Mouse (Mus musculus): ENCODE measurements at regions not wholly inside any gene's neighbourhood (a gene's known extent, or its start where the extent isn't known, plus 50 kb on each side); places are given as distances from the start of the nearest gene placed in this dataset.

GRCm38 (mm10) chr13:64007688-64008087 is 81.3 kb downstream of the Hsd17b3 start:
- Histone ChIP-seq H3K36me3 (ENCODE audit: control insufficient read depth, insufficient read depth, low read length) (no peaks in the 10 kb centered on the region), H3K27ac (ENCODE audit: low read depth, low read length) (no peak overlapping the region), H3K27me3 (replicated peaks; ENCODE audit: control insufficient read depth, insufficient read depth, low read length) (no peaks in the 10 kb centered on the region), H3K4me2 (no peak overlapping the region), H3K9me3 (ENCODE audit: control insufficient read depth, low read length) (no peaks in the 10 kb centered on the region), H3K9ac (ENCODE audit: low read depth, low read length) (no peak overlapping the region), H3K4me3 (ENCODE audit: low read depth, low read length) (no peak overlapping the region), H3K4me1 (replicated peaks; ENCODE audit: control insufficient read depth, insufficient read depth, low read length) (peaks cover 4% of the 10 kb centered on the region)
- DNase-seq (ENCODE audit: low spot score) (no peak), ATAC-seq (replicated peaks; ENCODE audit: low FRiP score) (no peak)
- WGBS = 67% methylated on average over 2 of the region's 2 CpGs

- Histone ChIP-seq H3K4me1 (replicated peaks; ENCODE audit: control insufficient read depth, insufficient read depth, low read length) (peaks cover 4% of the 10 kb centered on the region), H3K27ac (ENCODE audit: low read depth, low read length) (peak overlapping the region; percentile 48), H3K9ac (ENCODE audit: low read depth, low read length) (no peak overlapping the region), H3K27me3 (replicated peaks; ENCODE audit: control insufficient read depth, insufficient read depth, low read length) (no peaks in the 10 kb centered on the region), H3K36me3 (ENCODE audit: control insufficient read depth, insufficient read depth, low read length) (no peaks in the 10 kb centered on the region), H3K4me2 (no peak overlapping the region), H3K9me3 (ENCODE audit: control insufficient read depth, low read length) (no peaks in the 10 kb centered on the region), H3K4me3 (ENCODE audit: low read depth, low read length) (no peak overlapping the region)
- ATAC-seq (replicated peaks; ENCODE audit: low FRiP score) (no peak), DNase-seq (ENCODE audit: low spot score) (no peak)
- 16% methylated on average over 6 of the region's 6 CpGs for WGBS
Observed at GRCm38 (mm10) chr13:64002945-64003459, 86.0 kb downstream of the Hsd17b3 start.

- Histone ChIP-seq H3K27ac (ENCODE audit: low read depth, low read length) (no peak overlapping the region), H3K9ac (ENCODE audit: low read depth, low read length) (no peak overlapping the region), H3K9me3 (ENCODE audit: control insufficient read depth, low read length) (no peaks in the 10 kb centered on the region), H3K36me3 (ENCODE audit: control insufficient read depth, insufficient read depth, low read length) (no peaks in the 10 kb centered on the region), H3K4me1 (replicated peaks; ENCODE audit: control insufficient read depth, insufficient read depth, low read length) (peaks cover 4% of the 10 kb centered on the region), H3K27me3 (replicated peaks; ENCODE audit: control insufficient read depth, insufficient read depth, low read length) (no peaks in the 10 kb centered on the region), H3K4me3 (ENCODE audit: low read depth, low read length) (no peak overlapping the region), H3K4me2 (no peak overlapping the region)
- no peak for ATAC-seq (replicated peaks; ENCODE audit: low FRiP score)
- WGBS = 60% methylated on average over 6 of the region's 6 CpGs
- no peak for DNase-seq (ENCODE audit: low spot score)
Observed at GRCm38 (mm10) chr13:64000303-64000702, 88.7 kb downstream of the Hsd17b3 start.

- no peak overlapping the region for H3K4me3 ChIP-seq (ENCODE audit: low read depth, low read length)
- H3K36me3 ChIP-seq (ENCODE audit: control insufficient read depth, insufficient read depth, low read length) = no peaks in the 10 kb centered on the region
- H3K4me1 ChIP-seq (replicated peaks; ENCODE audit: control insufficient read depth, insufficient read depth, low read length) = peaks cover 4% of the 10 kb centered on the region
- no peaks in the 10 kb centered on the region for H3K9me3 ChIP-seq (ENCODE audit: control insufficient read depth, low read length)
- H3K27me3 ChIP-seq (replicated peaks; ENCODE audit: control insufficient read depth, insufficient read depth, low read length) = no peaks in the 10 kb centered on the region
- DNase-seq (ENCODE audit: low spot score) (no peak), ATAC-seq (replicated peaks; ENCODE audit: low FRiP score) (no peak)
- H3K4me2 ChIP-seq = no peak overlapping the region
- WGBS = 56% methylated on average over 10 of the region's 10 CpGs
- no peak overlapping the region for H3K9ac ChIP-seq (ENCODE audit: low read depth, low read length)
- no peak overlapping the region for H3K27ac ChIP-seq (ENCODE audit: low read depth, low read length)
Observed at GRCm38 (mm10) chr13:63998647-63999046, 90.4 kb downstream of the Hsd17b3 start.

- H3K36me3 ChIP-seq (ENCODE audit: control insufficient read depth, insufficient read depth, low read length) = no peaks in the 10 kb centered on the region
- 79% methylated on average over 12 of the region's 12 CpGs for WGBS
- ATAC-seq (replicated peaks; ENCODE audit: low FRiP score) = no peak
- no peaks in the 10 kb centered on the region for H3K9me3 ChIP-seq (ENCODE audit: control insufficient read depth, low read length)
- H3K4me2 ChIP-seq = no peak overlapping the region
- H3K9ac ChIP-seq (ENCODE audit: low read depth, low read length) = no peak overlapping the region
- H3K4me1 ChIP-seq (replicated peaks; ENCODE audit: control insufficient read depth, insufficient read depth, low read length) = no peaks in the 10 kb centered on the region
- no peak overlapping the region for H3K27ac ChIP-seq (ENCODE audit: low read depth, low read length)
- no peaks in the 10 kb centered on the region for H3K27me3 ChIP-seq (replicated peaks; ENCODE audit: control insufficient read depth, insufficient read depth, low read length)
- no peak for DNase-seq (ENCODE audit: low spot score)
- no peak overlapping the region for H3K4me3 ChIP-seq (ENCODE audit: low read depth, low read length)
Observed at GRCm38 (mm10) chr13:63993857-63994477, 95.1 kb downstream of the Hsd17b3 start.

GRCm38 (mm10) chr13:63992989-63993388 is 96.0 kb downstream of the Hsd17b3 start:
- WGBS = 41% methylated on average over 1 of the region's 1 CpGs
- H3K4me1 ChIP-seq (replicated peaks; ENCODE audit: control insufficient read depth, insufficient read depth, low read length) = no peaks in the 10 kb centered on the region
- no peaks in the 10 kb centered on the region for H3K9me3 ChIP-seq (ENCODE audit: control insufficient read depth, low read length)
- no peaks in the 10 kb centered on the region for H3K36me3 ChIP-seq (ENCODE audit: control insufficient read depth, insufficient read depth, low read length)
- no peak for DNase-seq (ENCODE audit: low spot score)
- no peak overlapping the region for H3K9ac ChIP-seq (ENCODE audit: low read depth, low read length)
- ATAC-seq (replicated peaks; ENCODE audit: low FRiP score) = no peak
- no peaks in the 10 kb centered on the region for H3K27me3 ChIP-seq (replicated peaks; ENCODE audit: control insufficient read depth, insufficient read depth, low read length)
- no peak overlapping the region for H3K27ac ChIP-seq (ENCODE audit: low read depth, low read length)
- no peak overlapping the region for H3K4me3 ChIP-seq (ENCODE audit: low read depth, low read length)
- H3K4me2 ChIP-seq = no peak overlapping the region

GRCm38 (mm10) chr13:63990480-63990958 is 98.5 kb downstream of the Hsd17b3 start:
- H3K27ac ChIP-seq (ENCODE audit: low read depth, low read length) = 0 out of 2 replicates have a peak overlapping the region, but pooled peaks have one; percentile 3
- no peaks in the 10 kb centered on the region for H3K9me3 ChIP-seq (ENCODE audit: control insufficient read depth, low read length)
- ATAC-seq (replicated peaks; ENCODE audit: low FRiP score) (no peak), DNase-seq (ENCODE audit: low spot score) (no peak)
- H3K4me1 ChIP-seq (replicated peaks; ENCODE audit: control insufficient read depth, insufficient read depth, low read length) = no peaks in the 10 kb centered on the region
- no peaks in the 10 kb centered on the region for H3K36me3 ChIP-seq (ENCODE audit: control insufficient read depth, insufficient read depth, low read length)
- 22% methylated on average over 8 of the region's 8 CpGs for WGBS
- H3K9ac ChIP-seq (ENCODE audit: low read depth, low read length) = no peak overlapping the region
- H3K27me3 ChIP-seq (replicated peaks; ENCODE audit: control insufficient read depth, insufficient read depth, low read length) = no peaks in the 10 kb centered on the region
- H3K4me2 ChIP-seq = 0 out of 2 replicates have a peak overlapping the region, but pooled peaks have one; percentile 15
- H3K4me3 ChIP-seq (ENCODE audit: low read depth, low read length) = no peak overlapping the region

- WGBS = 53% methylated on average over 2 of the region's 2 CpGs
- no peak overlapping the region for H3K27ac ChIP-seq (ENCODE audit: low read depth, low read length)
- H3K36me3 ChIP-seq (ENCODE audit: control insufficient read depth, insufficient read depth, low read length) = no peaks in the 10 kb centered on the region
- H3K9ac ChIP-seq (ENCODE audit: low read depth, low read length) = no peak overlapping the region
- no peak for DNase-seq (ENCODE audit: low spot score)
- no peak overlapping the region for H3K4me3 ChIP-seq (ENCODE audit: low read depth, low read length)
- H3K9me3 ChIP-seq (ENCODE audit: control insufficient read depth, low read length) = no peaks in the 10 kb centered on the region
- no peak overlapping the region for H3K4me2 ChIP-seq
- H3K4me1 ChIP-seq (replicated peaks; ENCODE audit: control insufficient read depth, insufficient read depth, low read length) = no peaks in the 10 kb centered on the region
- no peaks in the 10 kb centered on the region for H3K27me3 ChIP-seq (replicated peaks; ENCODE audit: control insufficient read depth, insufficient read depth, low read length)
- ATAC-seq (replicated peaks; ENCODE audit: low FRiP score) = no peak
Observed at GRCm38 (mm10) chr13:63989769-63990168, 99.3 kb downstream of the Hsd17b3 start.

- Histone ChIP-seq H3K36me3 (ENCODE audit: control insufficient read depth, insufficient read depth, low read length) (no peaks in the 10 kb centered on the region), H3K27ac (ENCODE audit: low read depth, low read length) (no peak overlapping the region), H3K9me3 (ENCODE audit: control insufficient read depth, low read length) (no peaks in the 10 kb centered on the region), H3K27me3 (replicated peaks; ENCODE audit: control insufficient read depth, insufficient read depth, low read length) (no peaks in the 10 kb centered on the region), H3K4me3 (ENCODE audit: low read depth, low read length) (no peak overlapping the region), H3K4me2 (no peak overlapping the region), H3K9ac (ENCODE audit: low read depth, low read length) (no peak overlapping the region), H3K4me1 (replicated peaks; ENCODE audit: control insufficient read depth, insufficient read depth, low read length) (no peaks in the 10 kb centered on the region)
- DNase-seq (ENCODE audit: low spot score) (no peak), ATAC-seq (replicated peaks; ENCODE audit: low FRiP score) (no peak)
- WGBS = 69% methylated on average over 4 of the region's 4 CpGs
Observed at GRCm38 (mm10) chr13:63988263-63988662, 100.8 kb downstream of the Hsd17b3 start.

Measured in liver, embryonic 11.5 days (tissue).